Mouse (Mus musculus) right cerebral cortex, adult 18-20 months (tissue): ENCODE data around the gene Phkb.
A peak's percentile ranks its signal among the peaks of the same experiment; 100 is the strongest.

Experiments
- DNase-seq: peaks from one replicate; pipeline ENCODE4 v3.0.0; 2022; ENCODE audit warnings: mixed read lengths

Phkb gene

DNA sequence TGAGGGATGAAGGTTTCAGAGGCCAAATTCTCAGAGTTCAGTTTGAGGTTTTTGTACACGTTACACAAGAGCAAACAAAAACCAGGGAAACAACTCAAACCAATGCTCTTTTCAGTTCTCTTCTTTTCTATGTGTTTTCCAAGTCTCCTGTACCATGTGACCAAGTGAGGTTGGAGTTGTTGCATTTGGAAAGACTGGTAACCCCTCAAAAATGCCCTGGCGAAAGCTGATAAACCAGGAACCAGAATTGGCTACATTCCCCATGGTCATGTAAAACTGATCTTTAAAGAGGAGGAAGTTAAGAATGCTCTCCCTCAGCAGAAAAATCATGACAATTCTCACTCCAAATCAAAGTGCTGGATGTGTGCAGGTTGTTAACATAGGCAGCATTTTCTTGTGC is 117.6 kb downstream of the Phkb start:
- DNase-seq: no peak

DNA sequence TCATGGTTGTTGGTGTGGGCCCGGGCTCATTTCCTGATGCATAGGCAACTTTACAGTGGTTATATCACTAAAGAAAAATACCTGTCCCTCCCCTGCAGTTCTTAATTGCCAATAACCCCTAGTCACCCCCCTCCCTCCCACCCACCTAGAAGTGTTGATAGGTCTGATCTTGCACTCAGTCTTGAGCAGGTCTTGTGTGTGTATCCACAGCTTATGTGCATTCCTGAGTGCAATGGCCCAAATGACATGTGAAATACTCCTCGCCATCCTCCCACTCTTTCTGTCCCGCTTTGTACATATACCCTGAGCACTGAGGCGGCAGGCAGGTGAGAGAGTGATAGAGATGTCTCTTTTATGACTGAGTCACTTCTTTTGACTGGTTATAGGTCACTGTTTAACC is 119.1 kb downstream of the Phkb start:
- DNase-seq: no peak

DNA sequence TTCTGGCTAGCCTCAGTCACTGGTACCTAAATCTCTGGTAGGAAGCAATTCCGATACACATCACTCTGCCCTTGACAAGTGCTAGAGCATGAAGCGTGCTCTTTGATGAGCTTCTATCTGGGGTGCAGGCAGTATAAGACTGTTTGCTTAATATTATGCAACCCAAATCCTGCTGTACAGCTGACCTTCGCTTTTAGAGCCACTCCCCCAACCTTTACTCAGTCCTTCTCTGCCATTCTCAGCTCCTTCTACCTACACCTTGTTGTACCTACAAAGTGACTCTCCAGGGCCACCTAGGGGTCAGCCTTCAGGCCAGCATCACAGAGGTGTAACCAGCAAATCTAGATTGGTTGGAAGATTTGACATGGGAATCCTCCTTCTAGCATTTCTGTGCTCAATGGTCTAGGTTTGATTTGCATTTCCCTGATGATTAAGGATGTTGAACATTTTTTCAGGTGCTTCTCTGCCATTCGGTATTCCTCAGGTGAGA is 136.9 kb downstream of the Phkb start:
- no peak for DNase-seq

DNA sequence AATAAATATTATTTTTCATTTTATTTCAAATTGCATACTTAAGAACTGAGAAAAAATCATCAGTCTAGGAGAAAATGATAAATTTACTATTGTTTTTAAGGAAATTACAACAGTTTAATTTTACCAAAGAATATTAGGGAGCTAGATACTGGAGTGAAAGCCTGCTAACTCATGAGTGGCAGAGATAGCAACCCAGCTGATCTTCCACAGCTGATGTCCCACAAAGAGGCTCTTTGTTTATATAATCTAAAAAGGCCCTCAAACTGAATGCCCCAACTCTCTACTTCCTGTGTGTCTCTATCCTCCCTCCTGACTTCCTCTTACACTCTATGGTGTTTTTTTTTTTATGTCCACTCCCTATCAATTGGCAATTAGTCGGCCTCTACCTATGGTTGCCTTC is 152.2 kb downstream of the Phkb start:
- no peak for DNase-seq

DNA sequence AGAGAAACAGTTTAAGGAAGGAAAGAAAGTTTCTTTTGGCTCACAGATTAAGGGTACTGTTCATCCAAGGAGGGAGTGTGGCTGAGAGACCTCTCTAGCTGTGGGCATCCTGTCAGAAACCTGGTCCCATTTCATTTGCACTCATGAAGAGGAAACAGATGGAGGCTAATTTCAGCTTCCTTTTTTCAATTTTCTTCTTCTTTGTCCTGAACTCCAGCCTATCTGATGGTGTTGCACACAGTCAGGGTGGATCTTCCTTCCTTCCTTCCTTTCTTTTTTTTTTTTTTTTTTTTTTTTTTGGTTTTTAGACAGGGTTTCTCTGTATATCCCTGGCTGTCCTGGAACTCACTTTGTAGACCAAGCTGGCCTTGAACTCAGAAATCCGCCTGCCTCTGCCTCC is 152.9 kb downstream of the Phkb start:
- DNase-seq: no peak

DNA sequence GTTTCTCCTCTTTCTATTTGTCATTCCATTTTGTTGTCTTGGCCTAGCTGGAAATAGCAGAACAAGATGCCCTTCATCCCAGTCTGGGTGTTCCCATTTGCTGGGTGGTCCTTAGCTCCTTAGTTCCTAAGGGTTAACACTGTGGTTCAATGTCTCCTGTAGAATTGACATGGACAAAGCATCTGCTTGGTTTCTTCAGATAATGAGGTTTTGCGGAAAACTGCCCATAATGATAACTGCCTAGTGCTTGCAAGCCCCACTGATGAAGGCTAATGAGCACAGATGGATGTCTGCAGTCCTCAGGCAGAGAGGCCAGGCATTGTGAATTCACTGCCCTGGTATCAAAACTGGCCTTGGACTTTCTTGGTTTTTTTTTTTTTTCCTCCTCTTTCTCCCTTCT is 155.2 kb downstream of the Phkb start:
- DNase-seq: no peak

DNA sequence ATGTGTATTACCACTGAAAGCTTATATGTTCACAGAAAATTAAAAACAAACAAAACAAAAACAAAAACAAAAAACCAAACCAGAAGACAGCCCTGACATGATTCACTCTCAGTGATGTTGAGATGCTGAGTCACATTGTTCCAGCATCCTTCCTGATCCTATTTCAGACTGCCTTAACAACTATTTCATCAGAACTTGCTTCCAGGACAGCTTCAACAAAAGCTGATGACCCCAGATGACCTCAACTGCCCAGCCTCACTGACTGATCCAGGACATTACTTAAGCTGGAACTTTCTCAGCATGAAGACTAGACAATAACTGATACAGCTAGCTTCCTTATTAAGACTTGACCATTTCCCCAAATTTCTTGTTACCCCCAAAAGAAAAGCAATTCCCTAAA is 165.7 kb downstream of the Phkb start:
- DNase-seq: no peak

DNA sequence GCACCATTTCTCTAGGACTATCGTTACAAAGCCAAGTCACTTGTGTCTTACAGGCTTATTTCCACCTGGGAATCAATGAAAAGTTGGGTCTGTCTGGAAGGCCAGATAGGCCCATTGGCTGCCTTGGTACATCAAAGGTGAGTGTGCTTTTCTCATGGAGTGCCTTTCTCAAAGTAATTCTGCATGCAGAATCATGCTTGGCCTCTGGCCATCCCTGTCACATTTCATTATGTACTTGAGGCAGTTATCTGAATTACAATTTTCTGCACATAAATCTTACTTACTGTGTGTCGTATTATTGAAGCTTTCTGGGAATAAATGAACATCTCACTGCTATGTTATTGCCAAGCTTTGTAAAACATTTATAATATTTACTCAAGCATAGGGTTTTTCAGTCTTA is 176.0 kb downstream of the Phkb start:
- DNase-seq: no peak

DNA sequence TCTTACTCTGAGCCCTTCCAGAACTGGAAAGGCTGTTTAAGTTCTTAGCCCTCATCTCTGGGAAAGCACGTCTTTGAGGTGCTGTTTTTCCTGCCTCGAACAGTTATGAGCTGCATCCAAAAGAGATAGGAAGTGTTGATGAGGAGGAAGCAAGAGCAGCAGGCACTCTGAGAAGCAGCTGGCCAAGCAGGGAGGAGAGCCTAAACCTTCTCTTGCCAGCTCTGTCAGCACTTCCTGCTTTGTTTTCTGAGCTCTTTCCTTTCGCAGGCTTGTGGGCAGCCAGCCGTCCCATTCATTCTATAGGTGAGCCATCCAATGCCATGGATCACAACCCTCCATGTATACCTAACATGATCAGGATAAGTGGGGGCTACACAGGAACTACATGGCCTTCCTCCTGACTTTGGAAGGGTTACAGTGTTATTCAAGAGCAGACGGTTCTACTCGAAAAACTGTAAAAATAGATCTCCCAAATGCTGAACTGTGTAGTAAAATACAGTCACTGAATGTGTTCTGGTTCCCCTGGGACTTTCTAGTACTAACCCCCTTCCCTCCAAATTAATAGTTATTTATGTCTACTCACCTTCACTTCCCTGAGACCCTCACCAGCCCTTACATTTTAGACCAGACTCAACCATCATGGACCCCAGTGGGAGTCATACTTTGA is 188.0 kb downstream of the Phkb start:
- peak; percentile 67 for DNase-seq

DNA sequence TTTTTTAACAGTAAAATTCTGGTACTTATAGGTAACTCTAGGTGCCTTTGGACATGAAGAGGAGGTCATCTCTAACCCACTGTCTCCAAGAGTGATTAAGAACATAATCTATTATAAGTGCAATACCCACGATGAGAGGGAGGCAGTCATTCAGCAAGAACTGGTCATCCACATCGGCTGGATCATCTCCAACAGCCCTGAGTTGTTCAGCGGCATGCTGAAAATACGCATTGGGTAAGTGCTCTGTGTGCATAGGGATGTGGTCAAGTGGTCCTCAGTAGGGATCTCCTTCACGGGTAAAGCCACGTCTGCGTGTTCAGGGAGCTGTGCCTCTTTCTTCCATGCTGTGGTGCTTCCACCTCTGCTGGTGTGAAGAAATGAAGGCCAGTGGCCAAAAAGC is 188.7 kb downstream of the Phkb start:
- DNase-seq: no peak

DNA sequence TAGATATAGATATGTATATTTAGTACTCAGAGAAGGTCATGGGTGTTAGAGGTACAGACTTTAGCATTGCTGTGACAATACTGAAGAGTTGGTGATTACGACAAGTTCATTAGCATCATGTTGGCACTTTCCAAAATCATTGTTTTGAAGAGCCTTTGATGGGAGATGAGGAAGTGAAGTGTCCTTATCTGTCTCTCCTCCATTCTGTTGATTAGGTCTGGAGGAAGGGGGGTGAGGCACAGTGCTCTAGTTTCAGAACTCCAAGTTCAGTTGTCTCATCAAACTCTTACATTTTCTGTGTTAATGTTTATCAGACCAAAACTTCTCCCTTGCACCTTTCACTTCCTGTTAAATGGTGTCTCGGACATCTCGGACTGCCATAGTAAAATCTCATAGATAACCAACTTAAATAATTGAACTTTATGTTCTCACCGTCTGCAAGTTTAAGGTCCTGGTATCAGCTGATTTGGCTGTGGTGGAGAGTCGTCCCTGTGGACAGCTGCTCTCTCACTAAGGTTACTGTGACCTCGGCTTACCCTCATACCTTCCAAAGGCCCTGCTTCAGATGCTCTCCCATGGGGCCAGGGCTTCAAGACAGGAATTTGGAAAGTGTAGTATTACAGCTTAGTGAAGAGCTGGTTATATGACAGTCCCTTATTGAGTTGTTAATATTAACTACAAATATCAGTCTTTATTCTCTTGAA is 194.1 kb downstream of the Phkb start:
- DNase-seq: no peak

DNA sequence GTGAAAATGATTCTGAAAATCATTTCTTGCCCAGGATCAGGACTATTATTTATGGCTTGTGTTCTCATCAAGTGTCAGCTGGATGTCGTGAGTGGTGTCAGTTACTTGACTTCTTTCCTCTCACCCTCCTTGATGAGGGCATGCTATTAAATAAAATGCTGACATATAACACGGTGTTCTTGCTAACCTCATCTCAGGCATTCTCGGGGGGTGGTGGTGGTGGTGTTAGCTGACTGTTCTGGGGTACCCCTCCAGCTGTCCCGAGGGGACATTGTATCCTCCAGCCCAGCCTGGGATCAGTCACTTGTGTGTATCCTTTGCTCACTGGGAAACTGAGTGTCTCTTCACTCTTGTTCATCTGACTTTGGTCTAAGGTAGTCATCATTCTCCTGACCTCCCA is 194.6 kb downstream of the Phkb start:
- no peak for DNase-seq

DNA sequence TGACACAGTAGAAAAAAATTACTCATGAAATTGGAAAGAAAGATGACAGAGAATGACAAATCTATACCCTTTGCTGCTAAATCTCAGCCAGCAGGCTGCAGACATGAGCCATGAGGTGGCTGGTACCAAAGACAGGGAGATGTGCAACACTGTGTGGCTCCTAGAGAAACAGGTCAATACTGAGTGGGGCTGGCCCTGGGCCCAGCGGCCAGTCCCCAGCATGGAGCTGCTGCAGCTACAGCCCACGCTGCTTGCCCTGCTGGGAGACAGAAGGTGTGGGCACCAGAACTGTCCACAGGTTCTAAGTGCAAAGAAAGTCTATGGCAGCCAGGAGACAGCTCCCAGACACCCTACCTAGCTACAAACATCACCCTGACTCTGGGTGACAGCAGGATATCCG is 197.7 kb downstream of the Phkb start:
- DNase-seq: no peak

DNA sequence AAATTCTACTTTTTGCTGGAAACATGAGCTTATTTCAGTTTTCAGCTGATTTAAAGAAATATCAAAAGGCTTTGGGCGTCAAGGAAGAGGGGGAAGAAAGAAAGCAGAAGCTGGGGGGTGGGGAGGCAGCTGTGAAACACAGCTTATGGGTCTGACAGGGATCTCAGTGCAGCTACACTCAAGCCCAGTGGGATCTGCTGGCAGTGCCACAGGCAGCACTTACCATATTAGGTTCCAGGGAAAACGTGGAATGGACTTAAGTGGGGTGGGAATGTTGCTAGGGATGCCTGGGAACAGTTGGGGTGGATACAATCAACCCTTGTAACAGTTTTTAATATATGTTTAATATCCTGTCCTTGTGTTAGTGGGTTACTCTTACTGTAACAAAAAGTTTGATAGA is 201.3 kb downstream of the Phkb start:
- DNase-seq: no peak

DNA sequence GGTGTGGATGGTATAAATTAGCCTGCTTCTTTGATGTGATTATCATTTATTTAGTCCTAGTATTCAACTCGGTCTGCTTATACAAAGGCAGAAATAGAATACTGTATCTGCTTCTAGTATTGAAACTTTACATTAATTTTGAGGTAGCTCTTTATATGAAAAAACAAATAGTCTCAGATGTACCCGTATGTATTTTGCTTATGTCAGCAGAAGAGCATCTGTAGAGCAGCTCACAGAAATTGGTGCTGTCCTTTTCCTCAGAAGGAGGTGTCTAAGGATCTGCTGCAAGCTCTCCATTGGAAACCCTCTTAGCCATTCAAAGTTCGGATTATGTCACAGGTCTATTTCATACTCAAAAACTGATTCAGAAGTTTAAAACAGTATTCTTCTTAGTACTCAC is 210.1 kb downstream of the Phkb start:
- DNase-seq: no peak

DNA sequence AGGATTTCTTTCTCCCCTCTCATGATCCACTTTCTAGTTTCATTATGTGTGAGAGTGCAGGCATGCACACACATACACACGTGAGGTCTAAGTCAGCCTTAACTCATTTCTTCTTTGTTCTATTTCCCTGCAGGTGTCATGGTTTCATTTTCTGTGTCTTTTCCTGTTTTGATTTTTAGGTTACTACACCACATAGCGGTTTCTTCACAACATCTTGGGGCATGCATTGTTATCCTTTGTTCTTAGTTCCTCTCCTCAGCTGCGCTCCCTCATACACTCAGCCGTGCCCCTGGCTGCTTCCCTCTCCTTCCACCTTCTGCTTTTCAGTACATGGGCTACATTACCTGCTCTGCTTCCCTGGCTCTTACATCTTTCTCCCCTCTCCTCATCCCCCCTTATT is 211.2 kb downstream of the Phkb start:
- DNase-seq: no peak

DNA sequence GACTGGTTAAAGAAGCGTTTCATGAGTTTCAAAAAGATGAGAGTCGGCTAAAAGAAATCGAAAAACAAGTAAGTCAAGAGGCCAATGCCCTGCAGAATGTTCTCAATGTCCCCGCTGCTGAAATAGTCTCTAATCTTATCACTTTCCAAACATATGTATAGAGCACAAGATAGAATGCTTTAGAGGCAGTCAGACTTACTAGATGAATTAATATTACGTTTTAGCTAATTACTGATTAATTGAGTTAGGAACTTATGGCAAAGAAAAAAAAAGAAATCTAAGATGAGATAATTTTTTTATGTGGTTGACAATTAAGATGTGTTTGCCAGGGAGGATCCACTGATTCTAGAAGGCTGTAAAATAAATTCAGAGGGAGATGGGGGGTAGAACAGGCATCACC is 217.9 kb downstream of the Phkb start:
- DNase-seq: no peak

DNA sequence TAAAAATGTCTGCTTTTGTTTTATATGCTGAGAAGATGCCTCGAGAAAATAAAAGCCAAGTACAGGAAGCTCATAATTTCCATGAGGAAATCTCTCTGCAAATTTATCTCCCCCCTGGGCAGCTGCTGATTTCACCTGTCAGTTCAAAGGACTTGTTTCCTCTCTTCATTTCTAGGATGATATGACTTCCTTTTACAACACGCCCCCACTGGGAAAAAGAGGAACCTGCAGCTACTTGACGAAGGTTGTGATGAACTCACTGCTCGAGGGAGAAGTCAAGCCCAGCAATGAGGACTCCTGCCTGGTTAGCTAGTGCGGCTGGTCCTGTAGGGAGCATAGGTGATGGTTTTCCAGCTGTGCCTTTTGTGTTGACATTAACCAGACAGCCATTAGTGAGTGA is 218.4 kb downstream of the Phkb start:
- no peak for DNase-seq

DNA sequence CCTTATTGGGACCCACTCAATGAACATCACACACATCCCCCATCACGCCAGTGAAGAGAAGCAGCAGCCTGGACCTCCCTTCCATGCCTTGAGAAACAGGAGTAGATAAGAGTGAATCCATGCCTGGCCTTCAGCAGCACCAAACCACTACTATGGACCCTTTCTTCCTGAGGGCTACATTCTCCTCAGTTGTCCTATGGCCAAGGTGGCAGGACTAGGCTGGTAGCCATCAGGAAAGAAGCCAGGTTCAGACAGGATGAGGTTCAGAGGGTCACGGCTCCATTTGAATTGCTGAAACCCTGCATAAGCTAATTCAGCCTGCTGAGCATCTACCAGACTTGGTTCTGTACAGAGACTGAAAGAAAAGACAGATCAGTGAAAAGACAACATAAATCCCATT is 222.7 kb downstream of the Phkb start:
- no peak for DNase-seq

DNA sequence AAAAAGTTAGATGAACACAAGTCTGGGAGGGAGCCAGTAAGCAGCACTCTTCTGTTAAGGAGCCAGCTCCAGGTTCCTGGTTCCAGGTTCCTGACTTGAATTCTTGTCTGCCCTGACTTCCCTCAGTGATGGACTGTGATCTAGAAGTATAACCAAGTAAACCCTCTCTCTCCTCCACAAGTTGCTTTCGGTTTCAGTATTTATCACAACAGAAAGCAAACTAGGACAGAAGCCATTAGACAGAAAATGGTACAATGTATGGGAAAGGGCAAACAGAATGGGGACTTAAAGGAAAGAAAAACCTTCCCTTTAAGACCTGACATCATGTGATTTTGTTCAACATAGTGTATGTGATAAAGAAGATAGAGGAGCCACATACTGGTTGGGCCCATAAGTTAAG is 238.7 kb downstream of the Phkb start:
- DNase-seq: no peak

DNA sequence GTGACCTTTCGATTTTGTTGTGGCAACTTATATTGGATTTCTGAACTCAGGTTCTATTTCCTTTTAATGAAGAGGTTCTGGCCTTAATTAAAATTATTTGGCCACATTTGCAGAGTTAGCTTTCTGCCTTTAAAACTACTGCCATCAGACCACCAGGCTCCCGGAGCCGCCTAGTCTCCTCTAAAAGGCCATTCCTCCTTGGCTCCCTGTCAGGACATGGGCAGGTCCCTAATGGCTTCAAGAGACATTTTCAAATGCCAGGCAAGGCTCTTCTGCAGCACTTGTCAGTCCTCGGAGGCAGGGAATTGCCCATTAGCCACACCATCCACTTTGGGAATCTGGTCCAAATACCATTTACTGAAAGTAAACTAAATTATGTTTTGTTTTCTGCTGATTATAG is 242.6 kb downstream of the Phkb start:
- no peak for DNase-seq

DNA sequence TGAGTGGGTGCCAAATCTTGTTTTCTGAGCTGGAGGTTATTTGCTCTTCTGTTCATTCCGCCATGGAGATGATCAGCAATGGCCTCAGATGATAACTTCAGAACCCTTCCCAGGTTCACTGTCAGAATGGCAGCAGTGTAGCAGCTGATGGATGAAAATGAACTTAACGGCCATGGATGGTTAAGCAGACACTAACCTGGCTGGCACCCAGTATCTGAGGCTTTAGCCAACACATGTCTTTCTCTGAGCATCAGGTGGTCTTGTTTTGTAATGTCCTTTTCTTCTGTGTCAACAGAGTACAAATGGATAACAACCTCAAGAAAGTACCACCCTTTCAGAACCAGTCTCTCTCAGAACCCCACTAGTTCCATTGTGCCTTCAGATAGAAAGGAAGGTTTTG is 246.0 kb downstream of the Phkb start:
- no peak for DNase-seq

DNA sequence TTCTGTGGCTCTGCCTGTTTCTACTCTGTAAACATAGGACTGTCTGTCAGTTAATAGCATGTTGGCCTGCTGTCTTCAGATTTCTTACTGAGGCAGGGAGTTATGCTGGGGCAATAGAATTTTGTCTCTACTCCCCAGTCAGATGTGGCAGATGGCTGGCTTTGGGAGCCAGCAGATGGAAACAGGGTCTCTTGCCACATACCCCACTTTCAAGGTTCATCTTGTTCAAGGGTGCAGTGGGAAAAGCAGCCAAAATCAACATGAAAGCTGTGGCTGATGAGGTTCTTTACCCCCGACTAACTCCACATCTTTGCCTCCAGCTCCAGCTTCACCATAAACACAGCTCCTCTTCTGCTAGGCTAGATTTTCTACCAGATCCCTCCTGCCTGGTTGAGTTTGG is 246.7 kb downstream of the Phkb start:
- DNase-seq: no peak

DNA sequence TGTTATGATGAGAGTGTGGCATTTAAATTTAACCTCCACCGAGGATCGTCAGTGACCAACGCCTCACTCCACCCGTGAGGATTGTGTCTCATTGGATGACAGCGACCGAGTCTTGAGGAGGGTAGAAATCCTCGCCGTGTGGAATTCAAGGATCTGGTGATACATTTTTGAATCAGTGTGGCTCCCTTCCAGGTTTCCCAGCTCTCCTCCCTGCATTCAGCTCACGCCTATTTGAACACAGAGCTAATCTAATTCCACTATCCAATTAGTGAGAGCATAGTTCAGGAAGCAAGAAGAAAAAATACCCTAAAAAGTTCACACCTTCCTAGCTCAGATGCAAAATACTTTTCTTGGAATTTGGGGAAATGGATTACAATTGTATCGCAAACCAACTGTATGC is 249.9 kb downstream of the Phkb start:
- no peak for DNase-seq
